30 mouse cellular contexts compared by ENCODE assay signal in the genomic region with DNA sequence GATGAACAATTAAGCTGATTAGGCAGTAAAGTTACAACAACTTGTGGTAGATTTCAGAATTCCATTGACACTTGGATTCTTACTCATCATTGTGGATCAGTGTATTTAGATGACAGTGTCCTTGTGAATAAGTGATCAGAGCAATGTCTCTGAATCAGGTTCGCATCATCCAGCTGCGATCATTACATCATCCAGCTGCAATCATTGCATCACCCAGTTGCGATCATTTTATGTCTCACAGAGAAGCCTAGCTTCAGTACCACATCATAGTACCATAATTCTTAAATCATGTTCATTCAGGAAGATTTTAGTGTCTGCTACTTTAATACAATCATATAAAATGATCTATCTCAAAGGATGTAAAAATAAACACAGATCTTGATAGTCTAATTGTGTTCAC.
"Had no signal": no experiment of that assay in that cellular context is flagged by ENCODE, and none has a peak within 500 bp of the region (broad histone marks: within the 10 kb centered on the region; RNA-seq: fewer than 3 reads in every experiment).

No protein-coding gene starts in this region.

- H3K4me2 ChIP-seq: heart, embryonic 12.5 days; heart, embryonic 13.5 days; heart, embryonic 15.5 days; hindbrain, embryonic 12.5 days; hindbrain, embryonic 13.5 days; hindbrain, embryonic 14.5 days; hindbrain, embryonic 15.5 days; intestine, embryonic 15.5 days; kidney, embryonic 15.5 days had no signal

- H3K36me3 ChIP-seq: heart, embryonic 12.5 days; heart, embryonic 13.5 days; heart, embryonic 15.5 days; hindbrain, embryonic 10.5 days; hindbrain, embryonic 12.5 days; hindbrain, embryonic 13.5 days; hindbrain, embryonic 15.5 days; intestine, embryonic 15.5 days; kidney, embryonic 15.5 days had no signal

- H3K9me3 ChIP-seq: heart, embryonic 12.5 days; heart, embryonic 13.5 days; heart, embryonic 15.5 days; hindbrain, embryonic 10.5 days; hindbrain, embryonic 12.5 days; hindbrain, embryonic 13.5 days; hindbrain, embryonic 15.5 days; intestine, embryonic 15.5 days; kidney, embryonic 15.5 days had no signal

- H3K27me3 ChIP-seq: heart, embryonic 12.5 days; heart, embryonic 13.5 days; heart, embryonic 15.5 days; hindbrain, embryonic 12.5 days; hindbrain, embryonic 13.5 days; hindbrain, embryonic 15.5 days; intestine, embryonic 15.5 days; kidney, embryonic 15.5 days had no signal

- H3K4me3 ChIP-seq: heart, embryonic 12.5 days; heart, embryonic 13.5 days; heart, embryonic 15.5 days; hindbrain, embryonic 10.5 days; hindbrain, embryonic 12.5 days; hindbrain, embryonic 13.5 days; hindbrain, embryonic 15.5 days; intestine, embryonic 15.5 days; kidney, embryonic 15.5 days; layer of hippocampus, adult 2 months; left cerebral cortex, adult 2 months had no signal

- H3K27ac ChIP-seq: heart, embryonic 13.5 days; heart, embryonic 15.5 days; hindbrain, embryonic 10.5 days; hindbrain, embryonic 12.5 days; hindbrain, embryonic 13.5 days; hindbrain, embryonic 14.5 days; hindbrain, embryonic 15.5 days; hindbrain, postnatal 0 days; intestine, embryonic 15.5 days; kidney, embryonic 15.5 days; kidney, postnatal 0 days; layer of hippocampus, adult 2 months; left cerebral cortex, adult 2 months had no signal

- DNase-seq: heart, postnatal 10 days; heart, postnatal 14 days; heart, postnatal 36 days; heart, postnatal 4 days; kidney, adult 11 months; kidney, adult 18-20 months; kidney, adult 2 months; kidney, adult 8-10 months; kidney, adult 9 months; kidney, postnatal 10 days; kidney, postnatal 14 days; kidney, postnatal 25 days; kidney, postnatal 36 days; kidney, postnatal 4 days; layer of hippocampus, adult 9-11 months; layer of hippocampus, postnatal 36 days had no signal

- H3K4me1 ChIP-seq: heart, embryonic 12.5 days; heart, embryonic 13.5 days; heart, embryonic 15.5 days; intestine, embryonic 15.5 days; kidney, embryonic 15.5 days had no signal
